Mouse (Mus musculus) lung, adult 2 months (tissue): Measurements from ENCODE around the gene Prr22. TPM values are rescaled to one million over a fixed set of nuclear protein-coding genes. Genes with fewer than 3 reads are reported as not detected.

Experiments
- DNase-seq: peaks from one replicate; pipeline ENCODE4 v3.0.0; 2022
- H3K4me1 ChIP-seq: fragments of 200-500 bp; 2 replicates; pipeline ENCODE4 v1.6.1; 2011; ENCODE audit warnings: low read length; ENCODE audit not compliant: control insufficient read depth, insufficient read depth
- H3K4me3 ChIP-seq: fragments of 200-500 bp; replicated peaks from 2 replicates; pipeline ENCODE3; 2011; ENCODE audit warnings: low read depth, mild to moderate bottlenecking, control low read depth, low read length; ENCODE audit errors: extremely low read depth
- CTCF ChIP-seq: fragments of 200-500 bp; IDR thresholded peaks from 2 replicates; pipeline ENCODE4 v1.5.1; 2011; ENCODE audit warnings: mild to moderate bottlenecking, low read length, control low read depth; ENCODE audit not compliant: insufficient read depth
- POLR2A ChIP-seq: fragments of 200-500 bp; IDR thresholded peaks from 2 replicates; pipeline ENCODE4 v1.6.1; 2011; ENCODE audit warnings: low read depth, mild to moderate bottlenecking, control low read depth, low read length, borderline replicate concordance; ENCODE audit errors: extremely low read depth
- WGBS: fragments of 180-500 bp; shearing (Covaris S2); methylation state at CpG from one replicate; pipeline ENCODE4 v1.1.7; 2018; 5-methylcytosine and 5-hydroxymethylcytosine counted together
- polyA plus RNA-seq: library from polyadenylated mRNA; depleted of rRNA; stranded (reverse); fragments of >200 nt; gene quantifications from 2 replicates; pipeline ENCODE4 v1.2.3, GENCODE M21; 2012

Gene Prr22
- polyA plus RNA-seq, 1 experiment = 1.6 TPM

- H3K4me1 ChIP-seq = no peaks in the 10 kb centered on the region
- no peak overlapping the region for H3K4me3 ChIP-seq
- WGBS = 95% methylated on average over 3 of the region's 3 CpGs
- TF ChIP-seq POLR2A = no peak
- no peak for TF ChIP-seq CTCF
- DNase-seq = no peak
Measured at GRCm38 (mm10) chr17:56799276-56799675, 29.2 kb downstream of the Prr22 start.

- no peak for DNase-seq
- 85% methylated on average over 8 of the region's 8 CpGs for WGBS
- TF ChIP-seq CTCF (no peak), POLR2A (no peak)
- Histone ChIP-seq H3K4me1 (no peaks in the 10 kb centered on the region), H3K4me3 (no peak overlapping the region)
Measured at GRCm38 (mm10) chr17:56802065-56802464, 32.0 kb downstream of the Prr22 start.

GRCm38 (mm10) chr17:56804952-56805351 is 34.9 kb downstream of the Prr22 start:
- no peak for TF ChIP-seq CTCF
- TF ChIP-seq POLR2A = no peak
- peaks cover 3% of the 10 kb centered on the region for H3K4me1 ChIP-seq
- 70% methylated on average over 5 of the region's 5 CpGs for WGBS

GRCm38 (mm10) chr17:56805784-56806183 is 35.7 kb downstream of the Prr22 start:
- no peak for DNase-seq
- WGBS = 93% methylated on average over 1 of the region's 1 CpGs
- H3K4me3 ChIP-seq = no peak overlapping the region
- no peak for TF ChIP-seq CTCF
- peaks cover 12% of the 10 kb centered on the region for H3K4me1 ChIP-seq

More at GRCm38 (mm10) chr17:56804952-56805351, 34.9 kb downstream of the Prr22 start:
- H3K4me3 ChIP-seq = no peak overlapping the region
- no peak for DNase-seq

- TF ChIP-seq POLR2A (no peak), CTCF (peak; percentile 99)
- Histone ChIP-seq H3K4me3 (no peak overlapping the region), H3K4me1 (peaks cover 15% of the 10 kb centered on the region)
- WGBS = 8% methylated on average over 9 of the region's 9 CpGs
- DNase-seq = peak; percentile 76
Measured at GRCm38 (mm10) chr17:56808518-56808917, 38.5 kb downstream of the Prr22 start.

GRCm38 (mm10) chr17:56810245-56810644 is 40.2 kb downstream of the Prr22 start:
- TF ChIP-seq CTCF = no peak
- no peak for TF ChIP-seq POLR2A
- peak; percentile 79 for DNase-seq
- peaks cover 19% of the 10 kb centered on the region for H3K4me1 ChIP-seq
- no peak overlapping the region for H3K4me3 ChIP-seq
- WGBS = 3% methylated on average over 3 of the region's 3 CpGs

- no peak overlapping the region for H3K4me3 ChIP-seq
- peak; percentile 84 for DNase-seq
- no peak for TF ChIP-seq POLR2A
- TF ChIP-seq CTCF = no peak
- WGBS = 10% methylated on average over 24 of the region's 24 CpGs
- H3K4me1 ChIP-seq = peaks cover 19% of the 10 kb centered on the region
Measured at GRCm38 (mm10) chr17:56814316-56815056, 44.4 kb downstream of the Prr22 start.

- 71% methylated on average over 3 of the region's 3 CpGs for WGBS
- Histone ChIP-seq H3K4me1 (peaks cover 19% of the 10 kb centered on the region), H3K4me3 (no peak overlapping the region)
- no peak for DNase-seq
- TF ChIP-seq POLR2A = no peak
- TF ChIP-seq CTCF = no peak
Measured at GRCm38 (mm10) chr17:56815057-56815345, 45.0 kb downstream of the Prr22 start.

GRCm38 (mm10) chr17:56818067-56818636 is 48.1 kb downstream of the Prr22 start:
- H3K4me1 ChIP-seq = peaks cover 12% of the 10 kb centered on the region
- H3K4me3 ChIP-seq = no peak overlapping the region
- no peak for DNase-seq
- WGBS = 39% methylated on average over 11 of the region's 11 CpGs
- TF ChIP-seq CTCF (no peak), POLR2A (no peak)

- DNase-seq = no peak
- WGBS = 58% methylated on average over 6 of the region's 6 CpGs
Measured at GRCm38 (mm10) chr17:56819032-56819545, 49.0 kb downstream of the Prr22 start.

More at GRCm38 (mm10) chr17:56819032-56819545, 49.0 kb downstream of the Prr22 start:
- Histone ChIP-seq H3K4me1 (peaks cover 12% of the 10 kb centered on the region), H3K4me3 (no peak overlapping the region)
- TF ChIP-seq CTCF = no peak
- TF ChIP-seq POLR2A = no peak
